Mouse (Mus musculus) frontal cortex, postnatal 36 days (tissue): Measurements from ENCODE around the gene U2af2.
"Not testable (repeated sequence)": the region's sequence is repeated elsewhere in the genome, so short reads cannot be mapped to it uniquely, and the experiment has no call there.

Source experiments
- DNase-seq, 2 experiments: peaks; one replicate each; pipeline ENCODE4 v3.0.0; 2022; ENCODE audit warnings: low spot score in 2 of 2

Gene U2af2

GRCm38 (mm10) chr7:5061774-5062359, at the start of gene U2af2:
Gene U2af2 (plus strand): TSS chr7:5062143.
- peak; percentile 90 to 91 for DNase-seq

GRCm38 (mm10) chr7:5012681-5013513, 49.0 kb upstream of the U2af2 start:
- DNase-seq = no peak

DNA sequence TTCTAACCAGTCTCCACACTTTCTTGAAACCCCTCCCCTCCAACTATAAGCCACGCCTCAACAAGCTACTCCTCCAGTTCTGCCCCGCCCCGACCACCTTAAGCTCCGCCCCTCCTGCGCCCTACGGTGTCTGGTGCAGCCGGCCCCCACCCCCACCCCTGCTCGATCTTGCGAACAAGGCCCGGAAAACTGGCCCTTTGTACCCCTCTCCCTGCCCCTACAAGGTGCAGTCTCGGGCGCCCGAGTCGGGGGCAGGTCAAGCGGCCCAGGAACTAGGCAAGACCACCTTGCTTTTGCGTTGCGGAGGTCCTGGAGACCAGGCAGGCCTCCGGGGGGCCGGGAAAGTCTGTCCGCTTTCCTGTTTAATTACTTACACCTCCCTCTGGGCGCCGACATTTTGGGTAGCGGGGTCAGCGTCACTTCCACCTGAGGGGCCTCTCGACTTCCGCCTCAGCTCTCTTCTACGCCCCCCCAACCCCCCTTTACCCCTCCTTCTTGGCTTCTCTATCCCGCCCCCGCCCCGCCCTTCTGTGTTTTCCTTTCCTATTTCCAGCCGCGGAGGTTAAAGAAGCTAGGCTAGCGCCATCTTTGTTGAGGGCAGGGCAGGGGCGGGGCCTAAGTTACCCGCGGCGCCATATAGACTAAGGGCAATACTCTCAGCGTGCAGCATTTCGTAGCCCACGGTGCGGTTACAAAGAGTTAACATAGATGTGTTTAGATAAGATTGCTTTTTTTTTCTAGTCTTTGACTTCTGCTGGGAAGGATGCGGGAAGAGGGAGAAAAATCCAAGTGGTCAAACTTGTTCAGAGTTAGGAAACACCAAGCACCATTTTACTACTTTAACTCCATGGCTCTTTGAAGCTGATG, 47.5 kb upstream of the U2af2 start, which contains the start of the genes Zfp524 and Fiz1:
Gene Zfp524 (plus strand): TSS at position 165 of the 867 bp plus-strand sequence.
Gene Fiz1 (minus strand): TSS at position 447 of the 867 bp plus-strand sequence.
- peak; percentile 95 to 98 for DNase-seq

DNA sequence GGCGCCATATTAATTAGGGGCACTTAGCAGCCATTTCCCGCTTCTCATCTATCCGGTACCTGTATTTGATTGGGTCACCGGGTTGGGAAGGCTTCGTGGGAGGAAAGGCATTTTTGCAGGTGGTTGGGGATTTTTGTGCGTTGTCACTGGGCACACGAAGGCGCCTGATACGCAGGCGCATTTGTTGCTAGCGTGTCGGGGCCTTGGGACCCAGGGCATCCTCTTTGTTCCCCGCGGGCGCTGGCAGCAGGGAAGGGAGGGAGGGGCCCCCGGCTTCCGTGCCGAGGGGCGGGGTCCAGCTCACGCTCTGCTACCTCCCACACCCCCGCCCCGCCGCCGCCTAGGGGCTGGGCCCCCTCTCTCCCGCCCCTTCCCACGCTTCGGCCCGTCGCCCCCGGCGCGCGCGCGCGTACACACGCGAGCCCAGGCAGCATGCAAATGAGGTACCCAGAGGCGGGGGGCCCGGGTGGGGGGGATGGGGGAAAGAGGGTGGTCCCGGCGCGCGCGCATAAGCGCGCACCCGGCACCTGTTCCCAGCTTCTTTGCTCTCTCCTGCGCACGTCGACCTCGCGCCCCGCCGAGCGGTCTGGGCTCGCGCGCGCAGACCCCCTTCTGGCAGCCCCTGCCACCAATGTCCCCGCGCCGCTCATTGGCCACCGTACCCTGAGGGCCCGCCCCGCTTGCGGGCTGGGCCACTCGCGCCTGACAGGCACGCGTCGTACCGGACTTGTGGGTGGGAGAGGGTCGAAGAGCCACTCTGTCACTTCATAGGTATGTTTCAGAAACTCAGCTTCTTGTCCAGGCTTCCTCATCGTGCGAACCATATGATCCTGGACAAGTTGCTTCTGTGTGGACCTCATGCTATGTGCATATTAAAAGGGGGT, 46.6 kb upstream of the U2af2 start, which contains the start of gene Gm44973:
Gene Gm44973 (plus strand): TSS at position 379 of the 884 bp plus-strand sequence.
- DNase-seq = peak; percentile 90 to 95

DNA sequence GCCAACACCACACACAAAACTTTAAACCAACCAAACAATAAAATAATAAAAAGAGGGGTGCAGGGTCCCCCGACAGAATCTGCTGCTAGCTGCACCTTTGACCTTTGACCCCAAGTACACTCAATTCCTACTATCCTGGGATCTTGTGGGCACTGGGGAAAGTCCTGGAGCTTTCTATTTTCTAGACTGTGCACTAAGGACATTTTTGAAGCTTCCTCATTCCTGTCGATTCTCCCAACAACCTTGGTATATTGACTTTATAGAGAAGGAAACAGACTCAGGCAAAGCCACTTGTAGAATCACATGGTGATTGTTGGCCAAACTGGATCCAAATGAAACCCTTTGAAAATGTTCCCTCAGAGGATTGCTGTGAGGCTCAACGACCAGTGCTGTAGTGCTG, 45.9 kb upstream of the U2af2 start:
- DNase-seq = no peak

GRCm38 (mm10) chr7:5016920-5017319, 45.0 kb upstream of the U2af2 start:
- DNase-seq = no peak

- no peak for DNase-seq
These were observed 44.6 kb upstream of the U2af2 start for GRCm38 (mm10) chr7:5017352-5017751.

DNA sequence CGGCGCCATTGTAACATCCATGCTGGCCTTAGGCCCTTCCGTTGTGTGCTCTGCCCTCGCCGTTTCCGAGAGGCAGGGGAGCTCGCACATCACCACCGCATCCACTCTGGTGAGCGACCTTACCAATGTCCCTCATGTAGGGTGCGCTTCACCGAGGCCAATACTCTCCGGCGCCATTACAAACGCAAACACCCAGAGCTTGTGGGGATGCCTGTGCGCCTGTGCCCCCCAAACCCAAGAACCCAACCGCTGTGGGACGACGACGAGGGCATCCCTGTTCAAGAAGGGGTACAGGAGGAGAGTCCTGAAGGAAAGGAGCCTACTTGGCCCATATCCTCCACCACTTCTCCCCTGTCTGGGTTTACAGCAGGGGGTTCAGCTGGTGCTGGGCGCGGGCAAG, 44.0 kb upstream of the U2af2 start:
- DNase-seq = no peak

GRCm38 (mm10) chr7:5019576-5019975, 42.4 kb upstream of the U2af2 start:
- DNase-seq = not testable (repeated sequence)

- peak; percentile 99 for DNase-seq
These were observed 41.8 kb upstream of the U2af2 start, which contains the start of the genes Zfp865 and Ccdc106 for GRCm38 (mm10) chr7:5020000-5020681. Gene Zfp865 (plus strand): TSS chr7:5020376. Gene Ccdc106 (plus strand): TSS chr7:5020553.

DNA sequence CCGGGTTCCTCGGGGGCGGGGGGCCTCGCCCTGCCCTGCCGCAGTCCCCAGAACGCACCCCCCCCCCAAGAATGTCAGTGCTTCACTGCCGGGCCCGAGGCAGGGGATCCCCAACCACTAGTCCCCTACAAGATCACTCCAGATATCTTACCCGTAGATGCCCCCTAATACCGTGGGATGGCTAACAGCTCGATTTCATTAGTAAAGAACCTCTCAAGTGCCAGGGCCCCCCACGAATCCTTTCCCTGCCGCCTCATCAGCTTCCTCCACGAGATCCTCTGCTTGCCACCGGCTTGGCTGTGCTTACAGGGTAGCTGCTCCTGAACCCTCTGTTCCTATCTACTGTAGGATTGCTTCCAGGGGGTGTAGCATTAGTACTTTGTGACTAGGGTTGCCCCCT, 41.3 kb upstream of the U2af2 start:
- DNase-seq = no peak

DNA sequence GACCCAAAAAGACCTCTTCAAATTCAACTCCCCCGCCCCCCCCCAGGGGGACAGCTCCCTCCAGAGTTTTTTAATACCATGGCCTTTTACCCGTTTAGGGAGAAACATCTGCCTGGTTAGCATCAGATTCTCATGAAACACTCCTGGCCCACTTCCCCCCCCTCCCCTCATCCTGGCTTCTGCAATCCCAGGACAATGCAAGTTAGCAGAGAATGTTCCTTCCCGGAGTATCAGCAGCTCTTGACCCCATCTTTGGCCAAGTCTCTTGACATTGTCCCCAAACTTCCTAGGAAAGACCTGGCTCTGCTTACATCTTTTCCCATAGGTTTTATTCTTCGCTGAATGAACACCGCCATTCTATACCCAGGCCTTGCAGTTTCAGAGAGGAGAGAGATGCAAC, 40.7 kb upstream of the U2af2 start:
- no peak for DNase-seq

GRCm38 (mm10) chr7:5029543-5029942, 32.4 kb upstream of the U2af2 start:
- DNase-seq = no peak

- DNase-seq = no peak
These were observed 32.0 kb upstream of the U2af2 start for GRCm38 (mm10) chr7:5029946-5030345.

GRCm38 (mm10) chr7:5030554-5031275, 31.2 kb upstream of the U2af2 start:
- no peak for DNase-seq

GRCm38 (mm10) chr7:5031496-5031895, 30.4 kb upstream of the U2af2 start:
- no peak for DNase-seq

- DNase-seq = no peak
These were observed 28.1 kb upstream of the U2af2 start, which contains the start of gene 4632433K11Rik for GRCm38 (mm10) chr7:5033818-5034217. Gene 4632433K11Rik (plus strand): TSS chr7:5034118.

DNA sequence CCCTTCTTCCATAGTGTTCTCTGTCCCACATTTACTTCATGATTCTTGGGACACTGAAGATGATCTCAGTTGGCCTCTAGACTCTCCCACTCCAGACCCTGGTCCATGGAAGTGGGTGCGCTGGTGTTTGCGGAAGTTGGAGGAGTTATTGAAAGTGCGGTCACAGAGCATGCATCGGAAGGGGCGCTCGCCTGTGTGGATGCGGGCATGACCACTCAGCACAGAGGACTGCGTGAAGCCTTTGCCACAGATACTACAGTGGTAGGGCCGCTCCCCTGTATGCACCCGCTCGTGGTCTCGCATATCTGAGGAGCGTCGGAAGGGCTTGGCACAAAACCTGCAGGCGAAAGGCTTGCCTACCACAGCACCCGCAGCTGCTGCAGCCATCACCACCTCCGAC, 26.3 kb upstream of the U2af2 start:
- no peak for DNase-seq

- DNase-seq = no peak
These were observed 25.8 kb upstream of the U2af2 start for GRCm38 (mm10) chr7:5036136-5036535.

- DNase-seq = no peak
These were observed 24.9 kb upstream of the U2af2 start for GRCm38 (mm10) chr7:5037026-5037425.
